Mouse (Mus musculus): ENCODE measurements at regions not wholly inside any gene's neighbourhood (a gene's known extent, or its start where the extent isn't known, plus 50 kb on each side); places are given as distances from the start of the nearest gene placed in this dataset.

DNA sequence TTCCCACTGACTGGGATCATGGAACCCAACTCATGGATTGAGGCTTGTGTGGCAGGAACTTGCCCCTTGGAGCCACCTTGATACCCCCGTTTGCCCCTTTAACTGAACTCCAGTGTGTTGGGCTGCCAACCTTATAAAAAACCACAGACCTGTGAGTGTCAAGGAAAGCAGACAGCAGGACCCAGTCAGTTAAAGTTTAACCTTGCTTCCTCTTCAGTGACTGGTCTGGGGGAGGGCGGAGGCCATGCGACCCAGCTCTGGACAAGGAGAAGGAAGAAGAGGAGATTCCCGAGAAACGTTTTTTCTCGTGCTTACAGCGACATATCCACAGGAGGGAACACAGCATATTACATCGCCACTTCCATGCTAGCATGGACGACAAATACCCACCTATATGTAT is 281.9 kb upstream of the Zfp64 start:
- peaks cover 68% of the 10 kb centered on the region for H3K9me3 ChIP-seq (replicated peaks; ENCODE audit: low read length)
- H3K27me3 ChIP-seq (replicated peaks), result no peaks in the 10 kb centered on the region
- DNase-seq (ENCODE audit: extremely low read depth), result no peak
- in situ Hi-C loops (cut with MboI; ENCODE audit: low pct_ligation_motif_present, low pct_unique_long_range_greater_than_20kb, low sequenced_read_pairs), result no loop called here
- no peak overlapping the region for H3K4me2 ChIP-seq (ENCODE audit: insufficient read depth, low read depth, poor library complexity, severe bottlenecking)
- no peak for TF ChIP-seq PAX5 (IDR thresholded peaks at IDR 0.05; ENCODE audit: low read length)
- TF ChIP-seq NRF1 (IDR thresholded peaks at IDR 0.05; ENCODE audit: low read depth, low read length), result no peak
- no peak for TF ChIP-seq JUND (conservative IDR thresholded peaks at IDR 0.05; ENCODE audit: low read depth, low read length)
- TF ChIP-seq ZMIZ1 (IDR thresholded peaks at IDR 0.05; ENCODE audit: low read depth, low read length), result no peak
- TF ChIP-seq UBTF (IDR thresholded peaks at IDR 0.05; ENCODE audit: low read depth, low read length), result no peak
- TF ChIP-seq ZKSCAN1 (IDR thresholded peaks at IDR 0.05; ENCODE audit: borderline replicate concordance, low read depth, low read length), result no peak
- TF ChIP-seq ZC3H11A (IDR thresholded peaks at IDR 0.05; ENCODE audit: low read depth, low read length), result no peak
- TF ChIP-seq SIN3A (IDR thresholded peaks at IDR 0.05; ENCODE audit: low read length), result no peak
- TF ChIP-seq USF1 (IDR thresholded peaks at IDR 0.05; ENCODE audit: low read depth, low read length), result no peak
- TF ChIP-seq BHLHE40 (IDR thresholded peaks at IDR 0.05; ENCODE audit: low read depth, low read length), result no peak
- no peak for TF ChIP-seq HCFC1 (IDR thresholded peaks at IDR 0.05; ENCODE audit: low read depth, low read length)
- H3K36me3 ChIP-seq (replicated peaks in 1 of 2; ENCODE audit: control insufficient read depth in 1 of 2, insufficient read depth in 1 of 2, low read length in 1 of 2), result no peaks in the 10 kb centered on the region
- no peaks in the 10 kb centered on the region for H3K79me2 ChIP-seq (replicated peaks; ENCODE audit: control insufficient read depth, extremely low read depth, insufficient read depth, poor library complexity, severe bottlenecking)
- H3K4me3 ChIP-seq (replicated peaks in 1 of 3; ENCODE audit: low read depth in 2 of 3, low read length in 2 of 3, poor library complexity in 1 of 3), result no peak overlapping the region
- dilution Hi-C loops (cut with MboI; ENCODE audit: extremely low pct_ligation_motif_present, extremely low pct_unique_long_range_greater_than_20kb, low sequenced_read_pairs), result no loop called here
- H3K9ac ChIP-seq (ENCODE audit: insufficient read depth, low read depth), result no peak overlapping the region
- H3K4me1 ChIP-seq (ENCODE audit: control insufficient read depth in 1 of 2, insufficient read depth in 2 of 2), result no peaks in the 10 kb centered on the region
- no peak overlapping the region for H3K27ac ChIP-seq (ENCODE audit: insufficient read depth, low read depth)

GRCm38 (mm10) chr2:169234368-169235070 is 279.1 kb upstream of the Zfp64 start:
- Histone ChIP-seq H3K4me1 (ENCODE audit: control insufficient read depth in 1 of 2, insufficient read depth in 2 of 2) (no peaks in the 10 kb centered on the region), H3K36me3 (replicated peaks in 1 of 2; ENCODE audit: control insufficient read depth in 1 of 2, insufficient read depth in 1 of 2, low read length in 1 of 2) (no peaks in the 10 kb centered on the region), H3K9me3 (replicated peaks; ENCODE audit: low read length) (peaks cover 67% of the 10 kb centered on the region), H3K79me2 (replicated peaks; ENCODE audit: control insufficient read depth, extremely low read depth, insufficient read depth, poor library complexity, severe bottlenecking) (no peaks in the 10 kb centered on the region), H3K27ac (ENCODE audit: insufficient read depth, low read depth) (no peak overlapping the region), H3K27me3 (replicated peaks) (no peaks in the 10 kb centered on the region), H3K4me2 (ENCODE audit: insufficient read depth, low read depth, poor library complexity, severe bottlenecking) (no peak overlapping the region), H3K9ac (ENCODE audit: insufficient read depth, low read depth) (no peak overlapping the region), H3K4me3 (replicated peaks in 1 of 3; ENCODE audit: low read depth in 2 of 3, low read length in 2 of 3, poor library complexity in 1 of 3) (no peak overlapping the region)
- dilution Hi-C loops (cut with MboI; ENCODE audit: extremely low pct_ligation_motif_present, extremely low pct_unique_long_range_greater_than_20kb, low sequenced_read_pairs), result no loop called here
- DNase-seq (ENCODE audit: extremely low read depth), result no peak
- in situ Hi-C loops (cut with MboI; ENCODE audit: low pct_ligation_motif_present, low pct_unique_long_range_greater_than_20kb, low sequenced_read_pairs), result no loop called here
- TF ChIP-seq ZC3H11A (IDR thresholded peaks at IDR 0.05; ENCODE audit: low read depth, low read length) (no peak), MXI1 (IDR thresholded peaks at IDR 0.05; ENCODE audit: low read depth, low read length) (no peak), BHLHE40 (IDR thresholded peaks at IDR 0.05; ENCODE audit: low read depth, low read length) (no peak), HCFC1 (IDR thresholded peaks at IDR 0.05; ENCODE audit: low read depth, low read length) (no peak), GABPA (IDR thresholded peaks at IDR 0.05; ENCODE audit: insufficient replicate concordance, low read depth, low read length) (no peak), MEF2A (IDR thresholded peaks at IDR 0.05; ENCODE audit: borderline replicate concordance, low read depth, low read length) (no peak)

All from CH12.LX (cell line).